Mouse (Mus musculus) hindbrain, embryonic 16.5 days (tissue): ENCODE measurements at regions not wholly inside any gene's neighbourhood (a gene's known extent, or its start where the extent isn't known, plus 50 kb on each side); places are given as distances from the start of the nearest gene placed in this dataset.
A peak's percentile ranks its signal among the peaks of the same experiment; 100 is the strongest.

Experiments used
- ATAC-seq: fragments of 200-750 bp; cut with Nextera tagmentation; 2 replicates; pipeline ENCODE4 v1.8.0; 2017; ENCODE audit warnings: moderate TSS enrichment, moderate library complexity
- H3K27ac ChIP-seq: fragments of 300-500 bp; sonication (generic); 2 replicates; pipeline ENCODE4 v1.5.1; 2014; ENCODE audit warnings: low read depth, mild to moderate bottlenecking, control low read depth, low read length, moderate library complexity
- H3K27me3 ChIP-seq: fragments of 300-500 bp; sonication (generic); replicated peaks from 2 replicates; pipeline ENCODE4 v1.6.1; 2014; ENCODE audit warnings: low read length; ENCODE audit not compliant: control insufficient read depth, insufficient read depth
- H3K36me3 ChIP-seq: fragments of 300-500 bp; sonication (generic); 2 replicates; pipeline ENCODE4 v1.6.1; 2014; ENCODE audit warnings: mild to moderate bottlenecking, low read length, moderate library complexity, mixed read lengths; ENCODE audit not compliant: control insufficient read depth, insufficient read depth
- H3K4me1 ChIP-seq: fragments of 300-500 bp; sonication (generic); 2 replicates; pipeline ENCODE4 v1.6.1; 2014; ENCODE audit warnings: low read depth, low read length; ENCODE audit not compliant: control insufficient read depth, insufficient read depth
- H3K4me2 ChIP-seq: fragments of 300-500 bp; sonication (generic); 2 replicates; pipeline ENCODE4 v1.6.1; 2014; ENCODE audit warnings: mild to moderate bottlenecking, low read length, control low read depth, moderate library complexity
- H3K4me3 ChIP-seq: fragments of 300-500 bp; sonication (generic); 2 replicates; pipeline ENCODE4 v1.5.1; 2014; ENCODE audit warnings: mild to moderate bottlenecking, low read length, control low read depth, moderate library complexity
- H3K9ac ChIP-seq: fragments of 300-500 bp; sonication (generic); 2 replicates; pipeline ENCODE4 v1.6.1; 2014; ENCODE audit warnings: low read depth, mild to moderate bottlenecking, control low read depth, low read length, moderate library complexity
- H3K9me3 ChIP-seq: fragments of 300-500 bp; sonication (generic); 2 replicates; pipeline ENCODE4 v1.6.1; 2014; ENCODE audit warnings: mild to moderate bottlenecking, low read length, moderate library complexity; ENCODE audit not compliant: control insufficient read depth
- WGBS: fragments of 180-500 bp; shearing (Covaris S2); extraction: QIAGEN DNeasy Blood & Tissue Kit; methylation state at CpG from one replicate; pipeline ENCODE4 v1.1.7; 2014; 5-methylcytosine and 5-hydroxymethylcytosine counted together

- no peak for ATAC-seq
- no peak overlapping the region for H3K27ac ChIP-seq
- WGBS: 76% methylated on average over 1 of the region's 1 CpGs
- no peaks in the 10 kb centered on the region for H3K27me3 ChIP-seq
- H3K36me3 ChIP-seq: no peaks in the 10 kb centered on the region
- H3K9me3 ChIP-seq: no peaks in the 10 kb centered on the region
- H3K9ac ChIP-seq: no peak overlapping the region
- H3K4me1 ChIP-seq: peaks cover 6% of the 10 kb centered on the region; the same call in 1 of the 2 replicates
- H3K4me2 ChIP-seq: no peak overlapping the region
- no peak overlapping the region for H3K4me3 ChIP-seq
Observed at GRCm38 (mm10) chr6:84320586-84320985, 273.1 kb downstream of the Cyp26b1 start.

GRCm38 (mm10) chr6:84318774-84319173, 274.9 kb downstream of the Cyp26b1 start:
- ATAC-seq: peak; percentile 83
- WGBS: 16% methylated on average over 4 of the region's 4 CpGs
- Histone ChIP-seq H3K9me3 (no peaks in the 10 kb centered on the region), H3K27me3 (no peaks in the 10 kb centered on the region), H3K27ac (no peak overlapping the region), H3K4me2 (no peak overlapping the region), H3K4me1 (peaks cover 6% of the 10 kb centered on the region; the same call in 1 of the 2 replicates), H3K9ac (no peak overlapping the region), H3K36me3 (no peaks in the 10 kb centered on the region), H3K4me3 (no peak overlapping the region)

GRCm38 (mm10) chr6:84317026-84317425, 276.7 kb downstream of the Cyp26b1 start:
- H3K4me2 ChIP-seq: no peak overlapping the region
- H3K4me1 ChIP-seq: peaks cover 6% of the 10 kb centered on the region; the same call in 1 of the 2 replicates
- H3K4me3 ChIP-seq: no peak overlapping the region
- H3K27ac ChIP-seq: no peak overlapping the region
- no peak overlapping the region for H3K9ac ChIP-seq
- H3K36me3 ChIP-seq: no peaks in the 10 kb centered on the region
- H3K9me3 ChIP-seq: no peaks in the 10 kb centered on the region
- 95% methylated on average over 1 of the region's 1 CpGs for WGBS
- H3K27me3 ChIP-seq: no peaks in the 10 kb centered on the region
- no peak for ATAC-seq

- ATAC-seq: no peak
- H3K4me2 ChIP-seq: no peak overlapping the region
- H3K36me3 ChIP-seq: no peaks in the 10 kb centered on the region
- WGBS: 85% methylated on average over 8 of the region's 8 CpGs
- H3K9me3 ChIP-seq: no peaks in the 10 kb centered on the region
- H3K9ac ChIP-seq: no peak overlapping the region
- no peak overlapping the region for H3K4me3 ChIP-seq
- H3K27ac ChIP-seq: no peak overlapping the region
- H3K4me1 ChIP-seq: peaks cover 6% of the 10 kb centered on the region; the same call in 1 of the 2 replicates
- no peaks in the 10 kb centered on the region for H3K27me3 ChIP-seq
Observed at GRCm38 (mm10) chr6:84315175-84315912, 278.4 kb downstream of the Cyp26b1 start.

GRCm38 (mm10) chr6:84313797-84314196, 279.9 kb downstream of the Cyp26b1 start:
- H3K36me3 ChIP-seq: no peaks in the 10 kb centered on the region
- H3K27me3 ChIP-seq: no peaks in the 10 kb centered on the region
- no peak overlapping the region for H3K9ac ChIP-seq
- H3K4me1 ChIP-seq: peaks cover 3% of the 10 kb centered on the region; the same call in 1 of the 2 replicates
- no peak overlapping the region for H3K27ac ChIP-seq
- ATAC-seq: no peak
- H3K4me3 ChIP-seq: no peak overlapping the region
- 13% methylated on average over 4 of the region's 4 CpGs for WGBS
- H3K9me3 ChIP-seq: no peaks in the 10 kb centered on the region
- H3K4me2 ChIP-seq: no peak overlapping the region

- Histone ChIP-seq H3K4me3 (no peak overlapping the region), H3K4me1 (no peaks in the 10 kb centered on the region), H3K9me3 (no peaks in the 10 kb centered on the region), H3K27ac (no peak overlapping the region), H3K4me2 (no peak overlapping the region), H3K27me3 (no peaks in the 10 kb centered on the region), H3K36me3 (no peaks in the 10 kb centered on the region), H3K9ac (no peak overlapping the region)
- no peak for ATAC-seq
- 71% methylated on average over 9 of the region's 9 CpGs for WGBS
Observed at GRCm38 (mm10) chr6:84310635-84311241, 283.0 kb downstream of the Cyp26b1 start.

- H3K4me3 ChIP-seq: no peak overlapping the region
- 90% methylated on average over 3 of the region's 3 CpGs for WGBS
- no peaks in the 10 kb centered on the region for H3K4me1 ChIP-seq
- H3K4me2 ChIP-seq: no peak overlapping the region
- no peak for ATAC-seq
- no peak overlapping the region for H3K27ac ChIP-seq
- no peak overlapping the region for H3K9ac ChIP-seq
- no peaks in the 10 kb centered on the region for H3K27me3 ChIP-seq
- no peaks in the 10 kb centered on the region for H3K9me3 ChIP-seq
- no peaks in the 10 kb centered on the region for H3K36me3 ChIP-seq
Observed at GRCm38 (mm10) chr6:84307556-84307955, 286.2 kb downstream of the Cyp26b1 start.

GRCm38 (mm10) chr6:84306585-84306984, 287.1 kb downstream of the Cyp26b1 start:
- no peaks in the 10 kb centered on the region for H3K4me1 ChIP-seq
- WGBS: 57% methylated on average over 13 of the region's 13 CpGs
- H3K9ac ChIP-seq: no peak overlapping the region
- H3K9me3 ChIP-seq: no peaks in the 10 kb centered on the region
- H3K27ac ChIP-seq: no peak overlapping the region
- ATAC-seq: peak; percentile 14; the same call in 1 of the 2 replicates
- H3K27me3 ChIP-seq: no peaks in the 10 kb centered on the region
- no peak overlapping the region for H3K4me2 ChIP-seq
- H3K4me3 ChIP-seq: no peak overlapping the region
- H3K36me3 ChIP-seq: no peaks in the 10 kb centered on the region

GRCm38 (mm10) chr6:84305093-84305492, 288.6 kb downstream of the Cyp26b1 start:
- WGBS: 86% methylated on average over 3 of the region's 3 CpGs
- no peak for ATAC-seq
- no peaks in the 10 kb centered on the region for H3K36me3 ChIP-seq

More at GRCm38 (mm10) chr6:84305093-84305492, 288.6 kb downstream of the Cyp26b1 start:
- H3K4me1 ChIP-seq: no peaks in the 10 kb centered on the region
- H3K4me2 ChIP-seq: no peak overlapping the region
- H3K9me3 ChIP-seq: no peaks in the 10 kb centered on the region
- H3K27ac ChIP-seq: no peak overlapping the region
- no peak overlapping the region for H3K4me3 ChIP-seq
- H3K27me3 ChIP-seq: no peaks in the 10 kb centered on the region
- no peak overlapping the region for H3K9ac ChIP-seq
